Mouse (Mus musculus): ENCODE data around the gene Fam20b.

Fam20b gene

DNA sequence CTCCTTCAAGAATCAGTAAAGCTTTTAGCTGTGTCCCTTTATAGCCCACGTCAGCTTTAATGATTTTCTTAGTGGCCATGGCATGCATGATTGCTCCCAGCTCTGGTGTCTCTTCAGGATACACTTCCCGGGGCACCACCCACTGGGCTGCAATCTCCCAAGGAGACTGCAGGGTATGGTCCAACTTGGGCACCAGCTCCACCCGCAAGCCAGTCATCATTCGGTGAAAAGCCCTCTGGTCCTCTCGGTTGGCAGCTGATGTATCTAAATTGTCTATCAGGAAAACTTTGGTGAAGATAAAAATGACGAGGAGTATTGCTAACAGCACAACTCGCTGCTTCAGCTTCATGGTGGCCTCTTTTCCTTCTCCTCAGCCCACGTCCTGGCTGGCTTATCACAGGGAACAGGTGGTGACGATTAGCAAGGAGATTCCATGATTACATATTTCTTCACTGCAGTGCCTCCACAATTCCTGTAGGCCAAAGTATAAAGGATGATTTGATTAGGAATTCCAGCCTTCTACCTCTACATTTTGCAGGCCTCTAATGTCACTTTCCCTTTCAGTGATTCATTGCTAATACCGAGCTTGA lies 13.1 kb downstream of the Fam20b start:
- no peak for TF ChIP-seq GATA4 (IDR thresholded peaks at IDR 0.05; ENCODE audit: insufficient replicate concordance, low read length)

DNA sequence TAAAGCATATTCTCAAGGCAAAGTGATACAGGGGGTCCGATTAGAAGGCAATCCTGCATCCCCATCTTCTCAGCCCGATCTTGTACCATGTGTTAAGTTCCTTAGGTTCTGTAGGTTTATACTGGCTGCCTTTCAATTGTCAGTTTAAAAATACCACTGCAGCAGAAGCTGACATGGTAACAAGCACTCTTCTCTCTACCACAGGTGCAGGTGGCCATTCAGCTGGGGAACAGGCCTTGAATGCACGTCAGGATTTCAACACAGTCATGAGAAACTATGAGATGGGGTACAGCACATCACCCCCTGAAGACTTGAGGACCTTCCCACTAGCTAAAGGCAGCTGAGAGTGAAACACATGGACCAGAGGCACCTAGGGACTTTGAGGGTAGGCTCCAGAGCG lies 15.4 kb downstream of the Fam20b start:
- no peak for TF ChIP-seq GATA4 (IDR thresholded peaks at IDR 0.05; ENCODE audit: insufficient replicate concordance, low read length)

DNA sequence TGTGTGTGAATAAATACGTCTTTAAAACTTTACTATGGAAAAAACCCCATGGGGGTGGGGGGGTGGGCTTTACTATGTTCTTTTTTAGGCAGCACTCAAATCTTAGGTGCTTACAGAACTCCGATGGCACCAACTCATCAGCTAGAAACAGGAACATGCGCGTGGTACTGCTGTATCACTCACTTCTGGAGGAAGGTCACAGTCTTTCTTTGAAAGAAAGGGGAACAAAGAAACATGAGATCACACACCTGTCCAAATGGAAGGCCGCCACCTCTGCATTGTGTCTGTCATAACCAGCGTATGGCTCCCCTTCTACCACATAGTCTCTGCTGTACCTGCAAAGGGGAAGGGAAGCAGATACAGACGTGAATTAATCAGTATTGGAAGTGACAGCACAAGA lies 16.7 kb downstream of the Fam20b start:
- no peak for TF ChIP-seq GATA4 (IDR thresholded peaks at IDR 0.05; ENCODE audit: insufficient replicate concordance, low read length)

DNA sequence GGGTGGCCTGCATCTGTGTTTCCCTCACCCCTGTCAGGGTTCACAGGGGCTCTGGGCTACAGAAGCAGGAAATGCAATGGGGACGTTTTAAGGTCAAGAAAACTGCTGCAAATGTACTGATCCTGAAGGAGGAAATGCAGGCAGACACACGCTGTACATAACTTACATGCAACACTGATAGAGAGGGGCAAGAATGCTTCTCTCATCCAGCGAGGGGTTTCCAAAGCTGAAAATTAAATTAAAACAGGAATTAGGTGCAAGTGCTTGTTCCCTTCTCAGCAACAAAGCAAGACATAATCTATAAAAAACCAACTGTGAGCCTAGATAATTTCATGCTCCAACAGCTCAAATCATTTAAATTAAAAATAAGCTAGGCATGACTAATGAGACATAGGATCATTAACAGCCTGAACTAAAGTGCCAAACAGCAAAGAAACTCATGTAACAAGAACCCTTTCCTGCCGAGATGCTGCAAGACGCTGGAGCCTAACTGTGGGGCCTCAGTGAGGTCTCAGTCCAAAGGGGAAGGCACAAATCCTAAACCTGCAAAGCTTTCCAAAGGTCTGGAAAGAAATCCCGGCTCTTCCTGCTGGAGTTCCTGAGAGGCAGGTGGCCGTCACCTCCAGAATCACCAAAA lies 32.7 kb downstream of the Fam20b start:
- no peak for TF ChIP-seq GATA4 (IDR thresholded peaks at IDR 0.05; ENCODE audit: insufficient replicate concordance, low read length)

DNA sequence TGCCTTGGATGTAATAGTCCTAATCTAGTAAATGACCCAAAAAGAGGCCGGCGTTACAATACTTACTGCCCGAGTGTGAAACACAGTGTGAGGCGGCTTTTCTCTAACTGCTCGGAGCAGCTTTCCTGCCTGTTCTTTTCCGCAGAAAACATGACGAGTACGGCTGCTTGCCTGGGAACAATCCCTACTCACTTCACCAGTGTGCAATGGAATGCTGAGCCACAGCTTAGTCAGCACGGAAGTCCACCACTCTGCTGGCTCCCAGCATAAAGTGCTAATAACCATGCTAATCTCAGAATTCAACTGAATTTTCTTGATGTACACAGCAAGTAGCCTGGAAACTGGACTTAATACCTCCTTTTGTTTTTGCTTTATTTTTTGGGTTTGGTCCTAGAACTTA lies 39.3 kb downstream of the Fam20b start:
- TF ChIP-seq GATA4 (IDR thresholded peaks at IDR 0.05; ENCODE audit: insufficient replicate concordance, low read length): no peak

DNA sequence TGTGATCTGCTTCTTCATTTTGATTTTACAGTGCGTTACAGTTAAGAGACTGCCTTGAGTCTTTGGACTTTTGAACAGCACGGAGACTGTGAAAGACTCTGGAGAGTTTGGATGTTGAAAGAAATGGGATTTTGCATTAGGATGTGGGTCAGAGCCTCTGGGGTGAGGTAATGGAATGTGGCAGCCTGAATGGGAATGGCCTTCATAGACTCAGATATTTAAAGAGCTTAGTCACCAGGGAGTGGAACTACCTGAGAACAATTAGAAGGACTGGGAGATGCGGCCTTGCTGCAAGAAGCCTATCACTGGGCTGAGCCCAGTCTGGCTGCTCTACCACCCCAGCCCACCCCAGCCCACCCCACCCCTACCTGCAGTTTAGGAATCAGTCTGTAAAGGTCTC lies 41.7 kb downstream of the Fam20b start:
- no peak for TF ChIP-seq GATA4 (IDR thresholded peaks at IDR 0.05; ENCODE audit: insufficient replicate concordance, low read length)

DNA sequence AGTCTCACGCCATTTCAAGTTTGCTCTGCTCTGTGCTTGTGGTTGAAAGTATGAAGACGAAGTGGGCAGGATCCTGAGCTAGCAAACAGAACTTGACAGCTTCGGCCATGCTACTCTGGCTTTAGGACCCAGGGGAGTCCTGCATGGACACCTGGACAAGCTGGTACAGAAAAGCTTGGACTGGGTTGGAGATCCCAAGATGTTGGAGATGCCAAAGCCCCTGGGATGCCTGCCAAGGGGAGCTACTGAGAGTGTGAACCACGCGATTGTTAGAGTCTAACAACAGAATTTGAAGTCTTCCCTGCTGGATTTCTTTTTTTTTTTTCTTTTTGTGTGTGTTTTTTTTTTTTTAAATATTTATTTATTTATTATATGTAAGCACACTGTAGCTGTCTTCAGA lies 42.3 kb downstream of the Fam20b start:
- TF ChIP-seq GATA4 (IDR thresholded peaks at IDR 0.05; ENCODE audit: insufficient replicate concordance, low read length): no peak

DNA sequence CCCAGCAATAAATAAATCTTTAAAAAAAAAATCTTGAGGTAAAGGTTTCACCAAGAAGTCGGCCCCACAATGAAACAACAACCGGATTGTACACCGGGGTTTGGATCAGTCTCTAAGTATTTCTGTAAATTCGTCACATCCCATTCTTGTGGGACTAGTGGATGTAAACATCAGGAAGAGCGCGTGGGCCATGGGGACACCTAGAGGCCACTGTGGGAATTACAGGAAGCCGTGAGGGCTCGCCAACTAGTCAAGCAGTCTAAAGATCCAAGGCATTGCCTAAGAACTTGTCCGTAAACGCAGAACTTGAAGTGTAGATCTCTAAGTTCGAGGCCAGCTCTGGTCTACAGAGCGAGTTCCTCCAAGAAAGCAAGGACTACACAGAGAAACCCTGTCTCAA lies 42.7 kb downstream of the Fam20b start:
- no peak for TF ChIP-seq GATA4 (IDR thresholded peaks at IDR 0.05; ENCODE audit: insufficient replicate concordance, low read length)

DNA sequence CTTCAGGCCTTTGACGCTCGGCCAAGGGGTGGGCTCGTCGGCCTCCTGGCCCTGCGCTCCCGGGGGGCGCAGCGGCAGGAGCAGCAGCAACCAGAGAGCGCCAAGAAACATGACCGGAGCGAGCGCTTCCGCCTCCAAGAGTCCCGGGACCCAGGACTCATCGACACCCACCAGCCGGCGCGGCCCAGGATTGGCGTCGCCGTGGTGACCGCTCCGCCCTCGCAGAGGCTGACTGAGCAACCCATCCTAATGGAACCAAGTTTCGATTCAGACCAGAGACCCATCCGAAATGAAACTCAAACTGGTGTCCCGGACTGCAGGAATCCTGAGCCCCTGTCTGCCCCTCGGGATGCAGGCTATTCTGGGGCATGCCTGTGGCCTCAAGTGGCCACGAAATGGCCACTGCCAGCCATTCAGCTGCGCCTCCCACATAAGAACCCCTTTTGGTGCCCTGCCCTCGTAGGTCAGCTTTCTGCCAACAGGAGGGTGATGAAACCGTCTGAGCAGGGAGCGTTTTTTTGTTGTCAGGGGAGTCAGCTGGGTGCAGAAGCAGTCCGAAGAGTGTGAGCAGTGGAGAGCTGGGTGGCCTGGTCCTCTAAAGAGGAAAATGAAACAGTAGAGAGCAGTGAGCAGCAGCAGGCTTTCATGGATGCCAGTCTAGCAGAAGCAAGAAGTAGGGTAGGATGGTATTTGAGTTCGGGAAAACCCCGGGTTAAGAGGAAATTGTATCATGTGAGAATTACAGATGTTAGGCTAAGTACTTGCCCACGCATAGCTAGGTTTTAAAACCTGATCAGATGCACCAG lies 44.5 kb downstream of the Fam20b start, which contains the start of gene Tor3a:
TSS of gene Tor3a (minus strand) at position 162 of the 806 bp plus-strand sequence.
- TF ChIP-seq GATA4 (IDR thresholded peaks at IDR 0.05; ENCODE audit: insufficient replicate concordance, low read length): no peak

DNA sequence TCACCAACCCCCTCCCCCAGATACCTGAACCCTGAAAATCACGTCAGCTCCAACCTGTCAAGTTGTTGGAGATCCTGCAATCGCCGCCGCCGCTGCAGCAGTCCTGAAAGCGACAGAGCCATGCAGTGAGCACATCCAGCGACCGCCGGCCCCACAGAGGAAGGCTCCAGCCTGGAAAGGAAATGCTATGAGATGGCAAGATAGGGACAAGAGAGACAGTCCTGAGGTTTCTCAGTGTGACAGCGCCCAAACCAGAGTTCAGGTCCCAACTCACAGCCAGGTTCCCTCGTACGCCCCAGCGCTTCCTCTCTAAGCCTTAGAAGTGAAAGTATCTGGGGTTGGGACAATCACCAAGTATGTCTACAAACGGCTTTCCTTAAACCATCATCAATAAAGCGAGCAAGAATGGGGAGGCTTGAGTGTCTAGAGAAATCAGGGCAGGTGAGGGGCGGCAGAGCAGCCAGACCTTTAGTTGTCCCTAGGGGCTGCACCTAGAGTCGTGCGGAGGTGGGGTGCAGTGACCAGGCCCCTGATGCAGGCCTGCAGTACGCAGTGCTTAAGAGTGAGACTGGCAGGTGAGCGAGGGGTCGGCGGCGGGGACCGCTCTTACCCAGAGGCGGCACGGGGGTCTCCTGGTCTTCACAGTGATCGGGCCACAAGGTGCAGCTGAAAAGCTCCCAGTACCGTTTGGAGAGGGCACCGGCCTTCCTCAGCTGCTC lies 45.3 kb downstream of the Fam20b start:
- TF ChIP-seq GATA4 (IDR thresholded peaks at IDR 0.05; ENCODE audit: insufficient replicate concordance, low read length): no peak

DNA sequence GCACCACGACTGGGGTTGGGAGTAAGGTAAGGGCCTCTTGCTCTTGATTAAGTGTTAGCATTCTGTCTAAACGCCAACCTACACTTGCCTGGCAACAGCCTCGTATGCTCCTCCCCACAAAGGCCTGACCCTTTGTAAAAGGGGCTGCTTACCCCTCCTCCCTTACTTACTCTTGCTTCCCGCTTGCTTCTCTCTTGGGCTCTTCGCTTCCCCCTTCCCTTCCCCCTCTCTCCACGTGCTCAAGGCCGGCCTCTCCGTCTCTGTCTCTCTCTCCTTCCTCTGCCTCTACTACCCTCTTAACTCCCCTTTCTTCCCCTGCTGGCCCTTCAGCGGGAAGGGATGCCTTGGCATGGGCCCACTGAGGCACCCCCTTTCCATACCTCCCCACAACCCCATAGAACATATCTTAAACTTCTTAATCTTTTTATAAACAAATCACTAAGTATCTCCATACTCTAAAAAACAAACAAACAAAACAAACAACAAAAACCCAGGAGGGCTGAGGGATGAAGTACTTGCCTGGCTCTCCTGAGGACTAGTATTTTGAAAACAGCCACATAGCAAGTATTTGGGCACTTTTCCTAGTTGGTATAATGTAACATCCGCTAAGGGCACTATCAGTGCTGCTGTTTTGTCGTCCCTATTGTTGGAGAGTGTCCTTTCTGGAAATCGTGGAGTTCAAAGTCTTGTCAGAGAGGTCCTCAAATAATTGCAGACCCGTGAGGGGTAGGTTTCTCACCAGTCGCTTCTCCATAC lies 46.0 kb downstream of the Fam20b start:
- TF ChIP-seq GATA4 (IDR thresholded peaks at IDR 0.05; ENCODE audit: insufficient replicate concordance, low read length): no peak

DNA sequence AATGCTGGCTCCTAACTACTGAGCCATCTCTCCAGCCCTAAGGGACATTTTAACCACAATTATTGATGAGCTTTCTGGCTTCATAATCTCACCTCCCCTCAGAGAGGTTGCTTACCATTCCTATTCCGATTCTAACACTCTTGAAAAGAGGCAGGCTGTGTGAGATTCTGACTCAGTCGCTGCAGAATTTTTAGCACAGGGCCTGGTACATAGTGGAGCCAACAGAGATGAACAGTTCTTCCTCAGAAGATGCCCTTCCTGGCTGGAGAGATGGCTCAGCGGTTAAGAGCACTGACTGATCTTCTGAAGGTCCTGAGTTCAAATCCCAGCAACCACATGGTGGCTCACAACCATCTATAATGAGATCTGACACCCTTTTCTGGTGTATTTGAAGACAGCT lies 47.0 kb downstream of the Fam20b start:
- TF ChIP-seq GATA4 (IDR thresholded peaks at IDR 0.05; ENCODE audit: insufficient replicate concordance, low read length): no peak

DNA sequence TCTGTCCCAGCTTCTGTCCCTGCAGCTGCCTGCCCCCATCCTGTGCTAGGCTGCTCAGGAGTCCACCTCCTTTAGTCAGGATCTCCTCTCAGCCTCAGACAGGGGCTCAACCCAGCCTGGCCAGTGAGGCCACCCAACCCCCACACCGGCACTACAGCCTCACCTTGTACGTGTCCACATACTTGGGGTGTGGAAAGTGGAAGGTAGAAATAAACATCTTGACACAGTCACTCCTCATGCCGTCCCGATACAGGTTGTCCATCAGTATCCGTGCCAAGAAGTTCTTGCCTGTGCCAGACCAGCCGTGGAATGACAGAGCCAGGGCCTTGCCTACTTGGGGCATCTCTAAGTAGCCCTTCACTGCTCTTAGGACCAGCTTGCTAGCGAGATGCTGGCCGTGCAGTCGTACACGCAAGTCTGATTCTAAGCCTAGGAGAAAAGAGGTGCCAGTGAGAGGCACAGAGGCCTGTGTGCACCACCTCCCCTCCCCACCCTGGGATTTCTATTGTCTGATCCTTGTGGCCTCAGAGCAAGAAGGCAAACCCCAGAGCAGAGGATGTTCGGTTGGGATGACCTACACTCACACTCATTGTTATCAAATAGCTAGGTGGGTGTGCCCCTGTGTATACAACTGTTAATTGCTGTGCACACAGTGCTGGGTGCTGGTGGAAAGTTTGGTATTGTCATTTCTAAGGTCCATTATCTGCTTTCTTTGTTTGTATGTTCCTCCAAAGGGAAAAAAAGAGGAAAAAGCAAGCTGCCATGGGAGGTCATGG lies 49.5 kb downstream of the Fam20b start:
- no peak for TF ChIP-seq GATA4 (IDR thresholded peaks at IDR 0.05; ENCODE audit: insufficient replicate concordance, low read length)

DNA sequence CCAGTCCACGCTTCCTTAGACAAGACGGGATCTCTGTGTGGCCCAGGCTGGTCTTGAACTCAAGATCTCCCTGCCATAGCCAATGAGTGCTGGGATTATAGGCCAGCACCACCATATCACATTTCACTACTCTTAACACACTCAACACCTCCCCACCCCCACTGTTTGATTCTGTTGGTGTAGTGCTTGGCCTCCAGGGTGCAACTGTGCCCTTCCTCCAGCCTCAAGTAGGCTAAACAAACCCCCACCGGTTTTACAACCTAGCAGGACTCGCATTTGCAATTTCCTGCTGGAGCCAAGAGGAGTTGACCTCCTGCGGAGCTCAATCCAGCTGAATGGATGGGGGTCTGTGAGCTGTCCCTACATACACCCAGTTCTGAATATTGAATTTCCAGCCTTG lies 50.3 kb downstream of the Fam20b start:
- TF ChIP-seq GATA4 (IDR thresholded peaks at IDR 0.05; ENCODE audit: insufficient replicate concordance, low read length): no peak

All from liver, adult (tissue).